Mouse (Mus musculus) kidney, postnatal 25 days (tissue): ENCODE data around the gene Eid3.

Experiments
- DNase-seq, 2 experiments: peaks; one replicate each; pipeline ENCODE4 v3.0.0; 2021; ENCODE audit warnings: mixed read lengths in 2 of 2

Eid3 gene

GRCm38 (mm10) chr10:82863106-82863680, 3.2 kb upstream of the Eid3 start:
- peak in 1 of 2 experiments; percentile 35 for DNase-seq

GRCm38 (mm10) chr10:82863827-82864226, 2.6 kb upstream of the Eid3 start:
- DNase-seq: no peak

- no peak for DNase-seq
Observed at GRCm38 (mm10) chr10:82866832-82867231, 406 bp downstream of the Eid3 start.

- DNase-seq: peak in 1 of 2 experiments; percentile 27
Observed at GRCm38 (mm10) chr10:82868418-82869086, 2.1 kb downstream of the Eid3 start.

GRCm38 (mm10) chr10:82875446-82875845, 9.0 kb downstream of the Eid3 start:
- DNase-seq: no peak

- peak; percentile 68 to 70 for DNase-seq
Observed at GRCm38 (mm10) chr10:82876076-82876796, 9.8 kb downstream of the Eid3 start.

- no peak for DNase-seq
Observed at GRCm38 (mm10) chr10:82887354-82887753, 20.9 kb downstream of the Eid3 start.

GRCm38 (mm10) chr10:82888576-82888975, 22.1 kb downstream of the Eid3 start:
- no peak for DNase-seq

- peak; percentile 88 to 92 for DNase-seq
Observed at GRCm38 (mm10) chr10:82889447-82889973, 23.1 kb downstream of the Eid3 start.

- no peak for DNase-seq
Observed at GRCm38 (mm10) chr10:82890936-82891335, 24.5 kb downstream of the Eid3 start.

GRCm38 (mm10) chr10:82891427-82891826, 25.0 kb downstream of the Eid3 start:
- peak in 1 of 2 experiments; percentile 31 for DNase-seq

GRCm38 (mm10) chr10:82892442-82893055, 26.1 kb downstream of the Eid3 start:
- DNase-seq: no peak

- no peak for DNase-seq
Observed at GRCm38 (mm10) chr10:82893872-82894650, 27.6 kb downstream of the Eid3 start.

GRCm38 (mm10) chr10:82897936-82898335, 31.5 kb downstream of the Eid3 start:
- no peak for DNase-seq

GRCm38 (mm10) chr10:82898893-82899292, 32.5 kb downstream of the Eid3 start:
- no peak for DNase-seq

GRCm38 (mm10) chr10:82899810-82900421, 33.5 kb downstream of the Eid3 start:
- DNase-seq: no peak

GRCm38 (mm10) chr10:82900546-82900945, 34.1 kb downstream of the Eid3 start:
- no peak for DNase-seq

- peak; percentile 87 to 90 for DNase-seq
Observed at GRCm38 (mm10) chr10:82901436-82901835, 35.0 kb downstream of the Eid3 start.

- DNase-seq: no peak
Observed at GRCm38 (mm10) chr10:82908526-82908925, 42.1 kb downstream of the Eid3 start.

GRCm38 (mm10) chr10:82909382-82909781, 43.0 kb downstream of the Eid3 start:
- peak; percentile 52 to 85 for DNase-seq

GRCm38 (mm10) chr10:82910198-82910597, 43.8 kb downstream of the Eid3 start:
- DNase-seq: peak in 1 of 2 experiments; percentile 23

- DNase-seq: no peak
Observed at GRCm38 (mm10) chr10:82913238-82913637, 46.8 kb downstream of the Eid3 start.
